Mouse (Mus musculus): Measurements from ENCODE around the gene Cfc1. TPM values are rescaled to one million over a fixed set of nuclear protein-coding genes. Genes with fewer than 3 reads are reported as not detected.
"Not testable (repeated sequence)": the region's sequence is repeated elsewhere in the genome, so short reads cannot be mapped to it uniquely, and the experiment has no call there.

Gene Cfc1
- polyA plus RNA-seq, 1 experiment from 2014 or later, result not detected

DNA sequence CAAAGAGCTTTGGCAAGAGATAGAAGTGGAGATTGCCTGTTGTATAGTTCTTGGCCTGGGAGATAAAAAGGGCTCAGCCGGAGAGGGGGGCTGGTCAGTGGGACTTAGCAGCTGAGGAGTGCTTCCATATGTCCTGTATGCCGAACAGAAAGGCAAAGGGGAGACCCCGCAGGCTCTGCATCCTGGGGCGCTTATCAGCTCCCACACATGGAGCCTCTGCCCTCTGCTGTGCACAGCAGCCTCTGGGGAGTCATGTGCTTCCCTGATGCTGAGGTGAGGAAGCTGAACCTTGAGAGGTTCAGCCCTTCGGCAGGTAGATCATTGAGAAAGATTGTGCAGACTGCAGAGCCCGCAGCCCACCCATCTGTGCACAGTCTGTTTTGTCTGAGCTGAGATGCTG is 18.2 kb upstream of the Cfc1 start:
- not testable (repeated sequence) for H3K9me3 ChIP-seq; H3K9ac ChIP-seq; H3K27ac ChIP-seq; H3K4me2 ChIP-seq (replicated peaks); H3K4me3 ChIP-seq; ATAC-seq (ENCODE audit: low FRiP score, low read depth); H3K27me3 ChIP-seq (replicated peaks); H3K36me3 ChIP-seq; H3K4me1 ChIP-seq
- WGBS, result 78% methylated on average over 6 of the region's 6 CpGs

DNA sequence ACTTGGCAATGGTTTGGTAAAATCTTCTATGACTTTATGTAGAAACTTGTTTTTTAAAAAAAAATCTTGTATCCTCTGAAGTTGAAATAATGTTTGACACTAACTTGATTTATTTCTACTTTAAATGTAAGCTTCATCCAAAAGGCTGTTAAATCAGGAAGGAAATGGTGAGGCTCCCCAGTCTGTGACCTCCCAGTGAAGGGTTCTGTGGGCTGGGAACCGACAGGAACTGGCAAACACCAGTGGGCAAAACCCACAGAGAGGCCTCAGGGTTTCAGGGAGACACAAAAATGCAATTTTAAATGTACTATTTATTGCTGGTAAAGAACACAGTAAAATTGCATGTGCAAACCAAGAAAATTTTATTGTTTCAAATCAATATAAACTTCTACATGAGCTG is 17.7 kb upstream of the Cfc1 start:
- not testable (repeated sequence) for ATAC-seq (ENCODE audit: low FRiP score, low read depth); H3K27ac ChIP-seq; H3K4me3 ChIP-seq; H3K9me3 ChIP-seq; H3K4me2 ChIP-seq (replicated peaks); H3K9ac ChIP-seq; H3K36me3 ChIP-seq; H3K27me3 ChIP-seq (replicated peaks); H3K4me1 ChIP-seq
- 65% methylated on average over 1 of the region's 1 CpGs for WGBS

DNA sequence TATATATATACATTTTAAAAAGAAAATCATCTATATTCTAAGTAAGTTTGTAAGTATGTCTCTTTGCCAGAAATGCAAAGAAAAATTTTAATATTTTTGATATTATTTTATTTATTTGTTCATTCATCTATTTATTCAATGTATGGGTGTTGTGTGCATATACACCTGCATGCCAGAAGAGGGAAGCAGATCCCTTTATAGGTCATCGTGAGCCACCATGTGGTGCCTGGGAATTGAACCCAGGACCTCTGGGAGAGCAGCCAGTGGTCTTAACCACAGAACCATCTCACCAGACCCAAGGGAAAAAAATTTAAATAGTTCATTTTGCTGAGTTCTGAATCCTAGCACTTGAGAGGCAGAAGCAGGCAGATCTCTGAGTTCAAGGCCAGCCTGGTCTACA is 17.2 kb upstream of the Cfc1 start:
- Histone ChIP-seq H3K9me3 (no peaks in the 10 kb centered on the region), H3K4me1 (no peaks in the 10 kb centered on the region), H3K9ac (no peak overlapping the region), H3K27me3 (replicated peaks) (no peaks in the 10 kb centered on the region), H3K4me3 (no peak overlapping the region), H3K4me2 (replicated peaks) (no peak overlapping the region), H3K36me3 (no peaks in the 10 kb centered on the region), H3K27ac (no peak overlapping the region)
- no peak for ATAC-seq (ENCODE audit: low FRiP score, low read depth)
- 86% methylated on average over 1 of the region's 1 CpGs for WGBS

DNA sequence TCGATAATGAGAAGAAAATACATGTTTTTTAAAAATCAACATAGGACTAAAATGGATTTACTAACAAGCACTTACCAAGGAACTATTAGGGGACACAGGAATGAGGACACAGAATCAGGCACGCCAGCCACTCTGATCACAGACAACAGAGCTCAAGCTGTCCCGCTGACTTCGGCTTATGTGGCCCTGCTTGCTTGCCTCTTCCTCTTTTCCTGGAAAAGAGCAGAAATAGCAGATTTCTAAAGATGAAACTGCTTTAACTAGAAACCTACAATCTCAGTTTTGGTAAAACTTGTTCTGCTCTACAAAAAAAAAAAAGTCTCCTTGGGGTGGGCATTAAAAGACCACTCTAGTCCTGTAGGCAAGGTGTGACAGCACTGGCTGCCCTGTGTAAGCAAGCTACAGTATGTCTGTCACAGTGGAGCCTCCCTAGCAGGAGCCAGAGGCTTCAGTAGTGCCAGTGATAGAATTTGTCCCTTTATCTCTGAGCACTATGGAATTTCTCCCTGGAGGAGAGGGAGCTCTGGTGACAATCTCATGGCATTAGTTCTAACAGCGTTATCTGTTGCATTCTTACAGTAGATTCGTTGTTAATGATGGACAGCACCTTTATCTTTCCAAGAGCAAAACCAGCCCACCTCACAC is 13.1 kb upstream of the Cfc1 start:
- Histone ChIP-seq H3K4me3 (no peak overlapping the region), H3K9me3 (no peaks in the 10 kb centered on the region), H3K36me3 (no peaks in the 10 kb centered on the region), H3K27ac (no peak overlapping the region), H3K4me2 (replicated peaks) (no peak overlapping the region), H3K27me3 (replicated peaks) (no peaks in the 10 kb centered on the region), H3K9ac (no peak overlapping the region), H3K4me1 (no peaks in the 10 kb centered on the region)
- WGBS, result 90% methylated on average over 6 of the region's 6 CpGs
- no peak for ATAC-seq (ENCODE audit: low FRiP score, low read depth)

DNA sequence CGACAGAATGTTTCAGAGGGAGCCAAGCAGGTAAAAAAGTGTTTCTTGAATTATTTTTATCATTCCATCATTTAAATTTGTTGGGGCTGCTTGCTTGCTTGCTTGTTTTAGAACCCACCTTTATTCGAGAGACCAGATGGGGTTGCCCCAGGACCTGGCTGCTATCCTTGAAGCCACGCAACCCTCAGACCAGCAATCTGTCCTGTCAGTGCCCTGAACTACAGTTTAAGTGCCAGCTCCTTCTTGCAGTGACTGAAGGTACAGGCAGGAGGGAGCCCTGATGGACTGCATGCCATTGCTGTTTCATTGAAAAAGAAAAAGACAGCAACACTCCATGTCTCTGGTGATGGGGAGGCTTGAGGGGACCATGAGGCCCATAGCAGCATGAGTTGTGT is 12.6 kb upstream of the Cfc1 start:
- no peak overlapping the region for H3K4me2 ChIP-seq (replicated peaks)

DNA sequence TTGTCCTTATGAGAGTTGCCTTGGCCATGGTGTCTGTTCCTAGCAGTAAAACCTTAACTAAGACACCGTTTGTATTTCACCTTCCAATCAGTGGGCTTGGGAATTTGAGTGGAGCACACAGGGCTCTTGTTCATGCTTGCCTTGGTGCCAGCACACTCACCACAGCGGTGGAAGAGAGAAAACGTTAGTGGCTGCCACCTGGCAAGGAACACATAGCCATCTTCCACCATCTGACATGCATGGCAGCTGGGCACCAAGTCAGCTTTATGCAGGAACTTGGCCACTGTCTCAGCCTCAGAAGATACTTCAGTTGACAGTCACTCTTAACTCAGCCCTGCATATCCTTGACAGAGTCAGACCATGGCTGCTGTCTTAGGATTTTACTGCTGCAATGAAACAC is 11.8 kb upstream of the Cfc1 start:
- H3K4me3 ChIP-seq, result no peak overlapping the region
- no peak overlapping the region for H3K4me2 ChIP-seq (replicated peaks)
- no peaks in the 10 kb centered on the region for H3K9me3 ChIP-seq
- H3K9ac ChIP-seq, result no peak overlapping the region
- no peaks in the 10 kb centered on the region for H3K4me1 ChIP-seq
- no peaks in the 10 kb centered on the region for H3K27me3 ChIP-seq (replicated peaks)
- H3K27ac ChIP-seq, result no peak overlapping the region
- H3K36me3 ChIP-seq, result no peaks in the 10 kb centered on the region
- WGBS, result 85% methylated on average over 3 of the region's 3 CpGs
- ATAC-seq (ENCODE audit: low FRiP score, low read depth), result no peak

More for the DNA sequence above, 12.6 kb upstream of the Cfc1 start:
- Histone ChIP-seq H3K36me3 (no peaks in the 10 kb centered on the region), H3K27ac (no peak overlapping the region), H3K9ac (no peak overlapping the region), H3K9me3 (no peaks in the 10 kb centered on the region), H3K4me3 (no peak overlapping the region), H3K4me1 (no peaks in the 10 kb centered on the region), H3K27me3 (replicated peaks) (no peaks in the 10 kb centered on the region)
- WGBS, result 87% methylated on average over 3 of the region's 3 CpGs
- ATAC-seq (ENCODE audit: low FRiP score, low read depth), result no peak

DNA sequence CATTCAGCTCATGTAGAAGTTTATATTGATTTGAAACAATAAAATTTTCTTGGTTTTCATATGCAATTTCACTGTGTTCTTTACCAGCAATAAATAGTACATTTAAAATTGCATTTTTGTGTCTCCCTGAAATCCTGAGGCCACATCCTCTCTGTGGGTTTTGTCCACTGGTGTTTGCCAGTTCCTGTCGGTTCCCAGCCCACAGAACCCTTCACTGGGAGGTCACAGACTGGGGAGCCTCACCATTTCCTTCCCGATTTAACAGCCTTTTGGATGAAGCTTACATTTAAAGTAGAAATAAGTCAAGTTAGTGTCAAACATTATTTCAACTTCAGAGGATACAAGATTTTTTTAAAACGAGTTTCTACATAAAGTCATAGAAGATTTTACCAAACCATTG is 874 bp upstream of the Cfc1 start:
- ATAC-seq (ENCODE audit: low FRiP score, low read depth); H3K27ac ChIP-seq; H3K4me1 ChIP-seq; H3K9ac ChIP-seq; H3K36me3 ChIP-seq; H3K4me3 ChIP-seq; H3K9me3 ChIP-seq; H3K4me2 ChIP-seq (replicated peaks): not testable (repeated sequence)
- H3K27me3 ChIP-seq (replicated peaks), result peaks cover 32% of the 10 kb centered on the region
- WGBS, result 61% methylated on average over 3 of the region's 3 CpGs

DNA sequence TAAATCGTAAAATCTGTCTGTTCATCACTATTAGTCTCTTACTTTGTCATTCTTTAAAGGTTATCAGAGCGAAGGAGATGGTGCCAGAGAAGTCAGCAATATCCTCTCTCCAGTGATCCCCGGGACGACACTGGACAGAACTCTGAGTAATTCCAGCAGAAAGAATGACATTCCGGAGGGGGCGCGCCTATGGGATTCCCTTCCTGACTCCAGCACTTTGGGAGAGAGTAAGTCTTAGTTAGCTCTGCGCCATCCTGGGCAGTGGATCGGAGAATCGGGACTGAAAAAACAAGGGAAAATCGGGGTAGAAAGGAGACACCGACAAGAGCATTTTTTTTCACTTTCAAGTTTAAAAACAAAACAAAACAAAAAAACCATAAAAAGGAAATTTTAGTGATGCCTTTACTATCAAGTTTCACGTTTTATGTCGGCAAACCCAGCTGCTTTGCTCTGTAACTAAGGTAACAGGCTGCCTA is 881 bp downstream of the Cfc1 start:
- peak overlapping the region; percentile 7; the same call in 1 of the 2 replicates for H3K4me3 ChIP-seq

DNA sequence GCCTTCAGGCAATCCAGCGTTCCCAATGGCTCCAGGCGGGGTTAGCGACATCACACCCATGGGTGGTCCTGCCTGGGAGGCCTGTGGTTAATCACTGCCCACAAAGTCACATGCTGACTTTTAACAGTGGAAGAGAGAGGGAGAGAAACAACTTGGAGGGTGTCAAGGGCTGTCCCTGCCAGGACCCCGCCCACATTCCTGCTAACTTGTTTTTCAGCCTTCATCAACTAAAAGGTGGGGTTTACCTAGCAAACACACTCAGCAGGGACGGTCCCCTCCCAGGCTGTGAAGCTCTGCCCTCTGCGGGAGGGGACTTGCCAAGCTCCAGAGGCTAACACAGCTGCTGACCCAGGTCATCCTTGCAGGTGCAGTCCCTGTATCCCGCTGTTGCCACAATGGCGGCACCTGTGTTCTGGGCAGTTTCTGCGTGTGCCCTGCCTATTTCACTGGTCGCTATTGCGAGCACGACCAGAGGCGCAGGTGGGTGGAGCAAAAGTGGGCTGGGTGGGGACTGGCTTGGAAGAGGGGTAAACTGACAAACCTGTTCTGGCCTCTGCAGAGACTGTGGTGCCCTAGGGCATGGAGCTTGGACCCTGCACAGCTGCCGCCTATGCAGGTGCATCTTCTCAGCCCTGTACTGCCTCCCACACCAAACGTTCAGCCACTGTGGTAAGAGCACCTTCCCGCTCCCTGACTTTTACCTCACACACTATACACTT is 1.5 kb downstream of the Cfc1 start:
- Histone ChIP-seq H3K27ac (no peak overlapping the region), H3K4me1 (peaks cover 9% of the 10 kb centered on the region), H3K4me3 (peak overlapping the region; percentile 7; the same call in 1 of the 2 replicates), H3K9me3 (no peaks in the 10 kb centered on the region), H3K4me2 (replicated peaks) (peak overlapping the region; percentile 39), H3K36me3 (no peaks in the 10 kb centered on the region), H3K27me3 (replicated peaks) (peaks cover 32% of the 10 kb centered on the region), H3K9ac (no peak overlapping the region)
- peak; percentile 44 for ATAC-seq (ENCODE audit: low FRiP score, low read depth)
- WGBS, result 4% methylated on average over 16 of the region's 16 CpGs

More for the DNA sequence above, 881 bp downstream of the Cfc1 start:
- Histone ChIP-seq H3K36me3 (no peaks in the 10 kb centered on the region), H3K9me3 (no peaks in the 10 kb centered on the region), H3K4me1 (peaks cover 9% of the 10 kb centered on the region), H3K4me2 (replicated peaks) (peak overlapping the region; percentile 39), H3K9ac (no peak overlapping the region), H3K27me3 (replicated peaks) (peaks cover 32% of the 10 kb centered on the region), H3K27ac (no peak overlapping the region)
- ATAC-seq (ENCODE audit: low FRiP score, low read depth), result no peak
- WGBS, result under 1% methylated on average over 14 of the region's 14 CpGs

DNA sequence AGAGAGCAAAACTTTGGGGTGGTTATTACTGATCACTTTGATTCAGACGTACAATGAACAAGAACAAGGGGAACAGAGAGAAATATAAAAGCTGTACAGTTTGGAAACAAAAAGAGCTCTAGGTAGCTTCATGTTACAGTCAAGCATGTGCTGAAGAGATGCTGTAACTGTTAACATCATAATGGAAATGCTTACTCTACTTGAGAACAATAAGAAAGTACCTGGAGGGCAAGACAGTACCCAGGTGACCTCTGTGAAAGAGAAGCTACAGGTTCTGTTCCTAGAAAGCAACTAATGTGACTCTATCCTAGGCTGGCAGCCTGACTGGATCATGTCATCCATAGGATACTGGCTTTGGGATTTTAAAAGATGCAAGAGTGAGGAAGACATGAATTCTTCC is 11.6 kb downstream of the Cfc1 start:
- WGBS, result 78% methylated on average over 1 of the region's 1 CpGs
- Histone ChIP-seq H3K27me3 (replicated peaks) (no peaks in the 10 kb centered on the region), H3K9ac (no peak overlapping the region), H3K4me1 (no peaks in the 10 kb centered on the region), H3K36me3 (no peaks in the 10 kb centered on the region), H3K27ac (no peak overlapping the region), H3K4me2 (replicated peaks) (no peak overlapping the region), H3K9me3 (no peaks in the 10 kb centered on the region), H3K4me3 (no peak overlapping the region)
- no peak for ATAC-seq (ENCODE audit: low FRiP score, low read depth)

DNA sequence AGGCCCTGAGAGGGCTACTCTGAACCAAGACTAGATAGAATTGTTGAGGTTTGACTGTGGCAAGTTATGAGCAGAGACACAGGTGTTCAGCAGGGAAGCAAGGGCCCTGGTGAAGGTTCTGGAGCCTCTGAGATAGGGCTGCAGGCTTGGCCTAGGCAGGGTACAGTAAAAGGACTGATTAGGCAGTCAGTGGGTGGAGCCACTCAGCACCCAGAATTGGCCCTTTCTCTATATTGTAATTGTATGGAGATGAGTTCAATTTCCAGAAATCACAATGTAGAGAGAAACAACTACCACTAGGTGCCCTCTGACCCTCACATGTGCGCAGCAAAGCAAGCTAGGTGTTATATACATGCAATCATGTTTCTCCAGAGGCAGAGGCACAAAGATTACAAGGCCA is 18.2 kb downstream of the Cfc1 start:
- H3K4me2 ChIP-seq (replicated peaks), result no peak overlapping the region
- 78% methylated on average over 1 of the region's 1 CpGs for WGBS
- no peaks in the 10 kb centered on the region for H3K36me3 ChIP-seq
- no peaks in the 10 kb centered on the region for H3K27me3 ChIP-seq (replicated peaks)
- no peak overlapping the region for H3K27ac ChIP-seq
- H3K9me3 ChIP-seq, result no peaks in the 10 kb centered on the region
- H3K4me3 ChIP-seq, result no peak overlapping the region
- ATAC-seq (ENCODE audit: low FRiP score, low read depth), result no peak
- no peaks in the 10 kb centered on the region for H3K4me1 ChIP-seq
- no peak overlapping the region for H3K9ac ChIP-seq

DNA sequence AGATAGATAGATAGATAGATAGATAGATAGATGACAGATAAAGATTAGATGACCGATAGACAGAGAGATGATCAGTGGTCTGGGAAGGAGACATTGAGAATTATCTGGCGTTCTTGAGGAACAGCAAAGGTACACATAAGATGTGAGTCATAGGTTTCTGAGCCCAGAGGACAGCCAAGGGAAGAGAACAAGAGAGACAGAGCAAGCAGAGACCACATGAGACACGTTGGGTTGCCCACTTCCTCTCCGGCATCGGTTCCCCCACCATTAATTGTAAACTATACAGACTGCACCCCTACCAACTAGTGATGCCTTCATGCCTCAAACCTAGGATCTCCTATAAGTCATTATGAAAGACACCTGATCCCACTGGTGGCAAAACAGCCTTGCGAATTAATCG is 18.8 kb downstream of the Cfc1 start:
- no peak for ATAC-seq (ENCODE audit: low FRiP score, low read depth)
- WGBS, result 90% methylated on average over 7 of the region's 7 CpGs
- no peak overlapping the region for H3K4me3 ChIP-seq

DNA sequence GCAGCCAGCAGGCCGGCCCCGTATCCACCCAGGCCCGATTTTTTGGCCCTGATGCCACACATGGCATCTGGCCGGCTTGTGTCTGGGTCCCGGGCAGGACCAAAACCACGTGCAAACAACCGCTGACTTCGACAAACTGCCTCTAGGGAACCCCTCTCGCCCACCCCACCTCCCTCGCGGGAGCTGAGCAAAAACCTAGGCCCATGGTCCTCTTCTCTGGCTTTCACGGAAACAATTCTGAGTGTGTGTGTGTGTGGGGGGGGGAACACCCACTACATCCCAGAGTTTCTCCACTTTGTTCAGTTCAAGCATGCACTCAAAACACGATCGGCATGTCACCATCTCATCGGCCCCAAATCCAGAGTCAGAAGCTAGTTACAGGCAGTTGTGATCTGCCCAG is 25.4 kb downstream of the Cfc1 start, which contains the start of gene Prss40:
TSS of gene Prss40 (minus strand) at position 101 of the 400 bp plus-strand sequence.
- no peak within 1 kb of the TSS for H3K9ac ChIP-seq
- H3K4me1 ChIP-seq, result no peaks in the 10 kb centered on the region
- no peak within 1 kb of the TSS for H3K27ac ChIP-seq
- no peak within 1 kb of the TSS for H3K4me2 ChIP-seq (replicated peaks)
- H3K4me3 ChIP-seq, result no peak within 1 kb of the TSS
- no peaks in the 10 kb centered on the region for H3K9me3 ChIP-seq
- H3K36me3 ChIP-seq, result no peaks in the 10 kb centered on the region
- WGBS, result 91% methylated on average over 15 of the region's 15 CpGs
- no peaks in the 10 kb centered on the region for H3K27me3 ChIP-seq (replicated peaks)
- ATAC-seq (ENCODE audit: low FRiP score, low read depth), result no peak

More for the DNA sequence above, 18.8 kb downstream of the Cfc1 start:
- no peaks in the 10 kb centered on the region for H3K27me3 ChIP-seq (replicated peaks)
- no peak overlapping the region for H3K4me2 ChIP-seq (replicated peaks)
- H3K36me3 ChIP-seq, result no peaks in the 10 kb centered on the region
- H3K9ac ChIP-seq, result no peak overlapping the region
- H3K27ac ChIP-seq, result no peak overlapping the region
- no peaks in the 10 kb centered on the region for H3K4me1 ChIP-seq
- no peaks in the 10 kb centered on the region for H3K9me3 ChIP-seq
